Mouse (Mus musculus) embryonic fibroblast, embryonic 13.5 days (primary cell): Measurements from ENCODE around the gene Grpel1. TPM values are rescaled to one million over a fixed set of nuclear protein-coding genes. Genes with fewer than 3 reads are reported as not detected.

ENCODE experiments used
- H3K27ac ChIP-seq: 2 replicates; pipeline ENCODE4 v1.5.1; 2012; ENCODE audit warnings: low read length, control low read depth, inconsistent platforms; ENCODE audit not compliant: insufficient read depth
- H3K4me1 ChIP-seq: 2 replicates; pipeline ENCODE4 v1.6.1; 2011; ENCODE audit warnings: low read length; ENCODE audit not compliant: control insufficient read depth, insufficient read depth
- H3K4me3 ChIP-seq: 2 replicates; pipeline ENCODE4 v1.5.1; 2011; ENCODE audit warnings: mild to moderate bottlenecking, control low read depth, low read length; ENCODE audit not compliant: insufficient read depth
- CTCF ChIP-seq: IDR thresholded peaks from 2 replicates; pipeline ENCODE4 v1.5.1; 2011; ENCODE audit warnings: mild to moderate bottlenecking, control low read depth, low read length, moderate library complexity, borderline replicate concordance; ENCODE audit not compliant: insufficient read depth
- POLR2A ChIP-seq: IDR thresholded peaks from 2 replicates; pipeline ENCODE4 v1.6.1; 2011; ENCODE audit warnings: low read depth, mild to moderate bottlenecking, control low read depth, low read length, moderate library complexity
- polyA plus RNA-seq: library from polyadenylated mRNA; stranded (reverse); fragments of >200 nt; gene quantifications from 2 replicates; pipeline ENCODE4 v1.2.4, GENCODE M21; 2011; ENCODE audit warnings: low read depth; ENCODE audit not compliant: missing spikeins, insufficient read length

The Grpel1 gene
- polyA plus RNA-seq, 1 experiment, result 21.5 TPM

DNA sequence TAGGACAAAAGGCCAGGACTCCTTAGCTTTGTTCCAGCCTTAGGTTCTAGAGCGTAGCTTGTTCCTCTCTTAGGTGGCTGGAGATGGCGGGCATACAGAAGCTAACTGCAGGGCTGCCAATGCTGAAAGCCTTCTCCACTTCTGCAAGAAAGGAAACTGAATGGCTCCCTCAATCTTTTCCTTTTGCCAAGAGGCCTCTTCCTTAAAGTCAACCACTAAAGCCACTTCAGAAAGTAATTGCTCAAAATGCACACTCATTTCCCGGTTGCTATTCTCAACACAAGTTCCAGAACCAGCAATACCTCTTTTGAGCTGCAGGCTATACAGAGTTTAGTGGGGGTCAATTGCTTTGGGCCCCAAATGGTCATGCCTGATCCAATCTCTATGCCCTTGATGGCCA is 12.7 kb downstream of the Grpel1 start:
- TF ChIP-seq POLR2A (no peak), CTCF (no peak)
- Histone ChIP-seq H3K27ac (no peak overlapping the region), H3K4me1 (peaks cover 4% of the 10 kb centered on the region), H3K4me3 (no peak overlapping the region)

DNA sequence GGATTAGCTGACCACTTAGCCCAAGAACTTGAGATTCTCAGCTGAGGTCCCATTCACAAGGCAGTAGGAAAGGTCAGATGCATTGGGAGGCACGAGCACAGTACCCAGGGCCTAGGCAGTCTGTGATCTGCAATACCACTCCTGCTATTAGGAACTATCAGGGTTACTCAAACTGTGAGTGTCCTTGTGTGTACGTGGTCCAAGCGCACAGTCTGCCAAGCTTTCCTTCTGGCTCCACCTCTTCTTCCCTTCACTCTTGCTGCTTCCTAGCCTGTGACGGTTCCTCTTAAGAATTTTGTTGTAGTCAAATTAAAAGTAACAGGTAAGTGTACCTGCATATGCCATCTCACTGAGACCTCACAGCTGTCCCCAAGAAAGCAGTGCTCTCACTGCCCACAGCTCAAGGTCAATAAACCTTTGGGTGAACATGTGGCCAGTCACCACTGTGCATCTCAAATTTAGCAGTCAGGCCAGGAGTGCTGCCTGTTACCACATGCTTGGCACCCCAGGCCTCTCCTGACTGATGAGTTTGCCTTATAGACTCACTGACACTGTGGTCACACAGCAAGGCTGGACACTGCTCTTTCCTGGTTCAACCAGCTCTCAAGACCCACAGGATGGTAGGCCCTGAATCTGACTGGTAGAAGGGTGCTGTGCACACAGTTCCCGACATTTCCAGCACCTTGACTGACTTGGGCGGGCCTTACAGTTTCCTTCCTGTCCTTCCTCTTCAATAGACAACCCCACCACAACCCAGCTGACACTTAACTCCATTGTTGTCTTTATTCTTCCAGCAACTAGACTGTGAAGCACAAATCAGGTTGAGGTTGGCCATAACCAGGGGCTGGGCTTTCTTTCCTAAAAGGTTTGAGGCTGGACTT is 14.0 kb downstream of the Grpel1 start:
- TF ChIP-seq CTCF (no peak), POLR2A (no peak)

DNA sequence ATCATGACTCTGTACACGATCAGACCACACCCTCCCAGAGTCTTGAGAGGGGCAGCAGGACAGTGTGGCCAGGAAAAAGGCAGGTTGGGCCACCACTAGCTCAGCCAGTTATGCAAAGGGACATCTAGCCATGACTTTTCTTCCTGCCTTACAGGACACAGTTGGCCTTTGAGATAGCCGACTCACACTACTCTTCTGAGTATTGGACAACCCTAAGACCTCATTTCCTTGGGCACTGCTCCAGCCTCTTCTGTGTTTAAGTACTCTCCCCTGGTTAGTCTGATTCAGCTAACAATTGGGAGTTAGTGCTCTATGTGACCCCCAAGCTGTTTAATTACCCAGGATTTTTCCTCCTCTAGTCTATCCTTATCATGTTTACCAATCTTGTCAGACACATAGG is 14.9 kb downstream of the Grpel1 start:
- no peak for TF ChIP-seq CTCF
- no peak for TF ChIP-seq POLR2A
- H3K4me1 ChIP-seq, result peaks cover 6% of the 10 kb centered on the region

More for the DNA sequence above, 14.0 kb downstream of the Grpel1 start:
- Histone ChIP-seq H3K4me3 (no peak overlapping the region), H3K27ac (no peak overlapping the region), H3K4me1 (peaks cover 6% of the 10 kb centered on the region)

DNA sequence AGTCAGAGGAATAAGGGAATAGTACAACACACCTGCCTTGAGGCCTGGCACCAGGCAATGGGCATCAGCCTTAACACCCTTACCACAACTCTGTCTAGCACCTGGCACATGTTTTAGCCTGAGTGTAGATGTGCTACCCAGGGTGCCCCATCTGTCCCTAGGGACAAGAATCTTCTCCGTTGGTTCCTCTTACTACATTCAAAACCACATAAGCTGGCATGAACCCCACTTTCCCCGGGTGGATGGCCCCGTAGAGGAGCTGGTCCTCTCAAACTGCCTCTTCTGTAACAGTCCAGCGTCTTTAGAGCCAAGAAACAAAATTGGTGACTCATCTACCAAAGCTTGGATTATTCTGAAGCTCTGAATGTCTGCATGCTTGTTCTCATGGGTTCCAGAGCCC is 15.6 kb downstream of the Grpel1 start:
- Histone ChIP-seq H3K27ac (no peak overlapping the region), H3K4me1 (peaks cover 10% of the 10 kb centered on the region), H3K4me3 (no peak overlapping the region)
- TF ChIP-seq CTCF (no peak), POLR2A (no peak)

More for the DNA sequence above, 14.9 kb downstream of the Grpel1 start:
- no peak overlapping the region for H3K4me3 ChIP-seq
- no peak overlapping the region for H3K27ac ChIP-seq

DNA sequence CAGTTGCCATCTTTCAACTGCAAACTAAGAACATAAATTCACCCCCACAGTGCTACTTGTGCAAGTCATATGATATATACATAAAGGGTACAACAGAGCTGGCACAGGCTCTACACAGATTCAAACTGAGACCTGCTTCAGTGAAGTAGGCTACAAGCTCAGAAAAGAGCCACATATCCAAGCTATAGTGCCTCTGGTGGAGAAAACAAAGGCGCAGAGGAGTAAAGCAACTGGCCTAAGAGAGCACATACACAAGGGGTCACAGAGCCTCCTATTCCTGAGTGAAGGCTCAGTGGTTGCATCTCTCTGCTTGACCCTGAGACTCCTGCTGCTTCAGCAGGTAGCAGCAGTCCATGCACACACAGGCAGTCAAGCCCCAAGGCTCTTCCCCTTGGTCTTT is 16.3 kb downstream of the Grpel1 start:
- Histone ChIP-seq H3K4me3 (no peak overlapping the region), H3K4me1 (peaks cover 10% of the 10 kb centered on the region), H3K27ac (no peak overlapping the region)
- no peak for TF ChIP-seq CTCF
- no peak for TF ChIP-seq POLR2A

DNA sequence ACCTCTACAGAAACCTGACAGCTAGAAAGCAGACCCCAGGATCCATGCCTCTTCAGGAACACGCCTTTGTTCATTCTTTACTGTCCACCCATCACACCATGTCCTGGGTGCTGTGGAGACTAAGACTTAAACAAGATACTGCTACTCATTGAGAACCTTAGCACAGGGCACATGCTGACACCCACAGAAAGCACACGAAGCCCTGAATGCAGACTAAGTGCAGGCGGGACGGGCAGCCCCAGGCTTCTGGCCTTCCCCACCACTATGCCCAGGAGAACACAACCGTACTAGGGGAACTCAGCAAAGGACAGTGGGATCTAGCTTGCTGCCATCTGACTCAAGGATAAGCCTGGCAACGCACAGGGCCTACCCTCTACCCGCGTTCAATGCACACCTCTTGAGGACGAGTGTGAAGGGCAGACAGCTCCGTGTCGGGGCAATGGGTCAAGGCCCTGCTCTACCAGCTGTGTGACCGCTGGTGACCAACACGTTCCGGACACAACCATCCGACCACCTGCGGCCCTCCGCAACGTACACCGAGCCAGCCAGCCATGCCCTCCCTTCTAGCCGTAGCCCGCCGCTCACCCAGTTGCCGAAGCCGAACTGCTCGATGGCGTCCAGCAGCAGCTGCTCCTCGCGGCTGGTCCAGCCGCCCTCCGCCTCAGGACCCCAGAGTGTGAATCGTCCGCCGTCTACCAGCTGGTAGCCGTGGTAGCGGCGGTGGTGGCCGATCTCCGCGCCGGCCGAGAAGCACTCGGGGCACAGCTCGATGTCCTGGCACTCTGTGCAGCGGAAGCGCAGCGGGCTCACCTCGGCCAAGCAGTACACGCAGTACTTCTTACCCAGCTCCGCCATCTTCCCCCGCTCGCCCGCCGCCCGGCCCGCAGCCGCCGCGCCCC is 18.7 kb downstream of the Grpel1 start:
- H3K4me3 ChIP-seq, result peak overlapping the region; percentile 64
- no peak overlapping the region for H3K27ac ChIP-seq
- H3K4me1 ChIP-seq, result peaks cover 10% of the 10 kb centered on the region
- no peak for TF ChIP-seq POLR2A
- no peak for TF ChIP-seq CTCF

DNA sequence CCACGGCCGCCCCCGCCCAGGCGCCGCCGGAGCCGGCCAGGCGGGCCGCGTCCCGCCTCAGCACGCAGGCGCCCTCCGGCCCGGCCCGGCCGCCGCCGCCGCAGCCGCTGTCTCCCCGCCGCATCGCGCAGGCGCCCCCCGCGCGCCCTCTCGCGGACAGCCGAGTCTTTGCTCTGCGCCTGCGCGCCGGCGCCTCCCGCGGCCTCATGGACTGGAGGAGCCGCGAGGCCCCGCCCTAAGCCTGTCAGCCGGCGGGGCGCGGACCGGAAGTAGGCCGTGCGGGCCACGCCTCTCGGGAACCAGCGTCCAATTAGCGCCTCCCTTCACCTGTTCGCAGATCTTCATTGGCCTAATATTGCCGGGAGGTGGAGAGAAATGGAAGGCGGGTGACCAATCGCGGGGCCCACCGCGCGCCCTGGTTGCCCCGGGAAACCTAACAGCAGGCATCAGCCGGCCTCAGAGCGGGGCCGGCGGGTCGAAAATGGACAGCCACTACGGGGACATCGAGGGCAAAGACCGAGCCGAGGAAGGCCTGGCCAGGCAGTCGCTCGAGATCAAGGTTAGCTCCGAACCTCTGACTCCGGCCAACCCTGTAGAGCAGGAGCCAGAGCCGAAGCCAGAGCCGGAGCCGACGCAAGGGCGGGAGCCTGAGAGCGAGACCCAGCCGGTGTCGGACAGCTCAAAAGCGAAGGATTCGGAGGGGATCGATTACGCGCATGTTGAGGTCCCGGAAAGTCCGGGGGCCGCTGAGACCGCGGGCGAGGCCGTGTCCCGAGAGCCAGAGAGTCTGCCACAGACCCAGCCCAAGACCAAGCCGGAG is 19.6 kb downstream of the Grpel1 start, which contains the start of the genes Tada2b and Ccdc96:
Tada2b (minus strand) TSS at position 115 of the 820 bp plus-strand sequence.
Ccdc96 (plus strand) TSS at position 418 of the 820 bp plus-strand sequence.
- Histone ChIP-seq H3K27ac (no peak within 1 kb of the TSS), H3K4me1 (peaks cover 10% of the 10 kb centered on the region), H3K4me3 (peak within 1 kb of the TSS; percentile 64)
- TF ChIP-seq CTCF, result no peak
- peak; percentile 36; the same call in 1 of the 2 replicates for TF ChIP-seq POLR2A

DNA sequence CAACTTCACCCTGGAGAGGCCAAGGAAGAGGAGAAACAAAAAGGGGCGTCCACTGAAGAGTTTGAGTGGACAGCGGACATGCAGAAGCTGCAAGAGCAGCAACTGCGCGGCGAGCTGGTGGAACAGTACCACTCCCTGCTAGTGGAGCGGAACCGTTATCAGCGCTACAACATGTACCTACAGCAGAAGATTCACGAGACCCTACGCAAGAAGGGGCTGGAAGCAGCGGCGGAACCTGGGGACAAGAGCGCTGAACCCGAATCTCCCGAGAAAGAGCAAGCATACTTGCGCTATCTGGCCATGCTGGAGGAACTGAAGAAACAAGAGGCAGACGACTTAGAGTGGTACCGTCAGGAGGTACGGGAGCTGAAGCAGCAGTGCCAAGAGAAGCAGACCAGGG is 20.5 kb downstream of the Grpel1 start:
- H3K4me1 ChIP-seq, result peaks cover 10% of the 10 kb centered on the region
- H3K27ac ChIP-seq, result no peak overlapping the region
- TF ChIP-seq CTCF, result no peak
- TF ChIP-seq POLR2A, result no peak
- no peak overlapping the region for H3K4me3 ChIP-seq

DNA sequence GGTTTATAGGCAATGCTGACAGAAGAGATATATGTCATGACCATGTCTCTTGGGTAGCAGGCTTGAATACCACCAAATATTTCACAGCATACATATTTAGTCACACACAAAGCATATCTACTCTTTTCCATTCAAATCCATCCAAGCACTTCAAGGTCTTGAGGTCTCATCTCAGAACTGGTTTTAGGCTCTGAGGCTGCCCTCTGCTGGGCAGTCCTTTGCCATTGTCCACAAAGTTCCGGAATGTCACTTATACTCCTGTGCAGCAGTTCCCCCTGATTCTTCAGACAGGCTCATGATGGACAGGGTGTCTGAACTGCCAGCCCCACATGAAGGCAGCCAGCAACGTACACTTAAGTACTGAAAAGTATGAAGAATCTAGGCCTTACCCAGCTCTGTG is 24.4 kb downstream of the Grpel1 start:
- Histone ChIP-seq H3K4me1 (peaks cover 3% of the 10 kb centered on the region; the same call in 1 of the 2 replicates), H3K27ac (no peak overlapping the region), H3K4me3 (no peak overlapping the region)
- TF ChIP-seq POLR2A (no peak), CTCF (peak; percentile 51; the same call in 1 of the 2 replicates)
